Mouse (Mus musculus) WW6 (cell line): ENCODE data around the gene Dvl1.
A peak's percentile ranks its signal among the peaks of the same experiment; 100 is the strongest.

ENCODE experiments used
- DNase-seq: peaks from one replicate; pipeline ENCODE4 v3.0.0-alpha.2; 2013; ENCODE audit warnings: low read depth, low spot score

The Dvl1 gene

DNA sequence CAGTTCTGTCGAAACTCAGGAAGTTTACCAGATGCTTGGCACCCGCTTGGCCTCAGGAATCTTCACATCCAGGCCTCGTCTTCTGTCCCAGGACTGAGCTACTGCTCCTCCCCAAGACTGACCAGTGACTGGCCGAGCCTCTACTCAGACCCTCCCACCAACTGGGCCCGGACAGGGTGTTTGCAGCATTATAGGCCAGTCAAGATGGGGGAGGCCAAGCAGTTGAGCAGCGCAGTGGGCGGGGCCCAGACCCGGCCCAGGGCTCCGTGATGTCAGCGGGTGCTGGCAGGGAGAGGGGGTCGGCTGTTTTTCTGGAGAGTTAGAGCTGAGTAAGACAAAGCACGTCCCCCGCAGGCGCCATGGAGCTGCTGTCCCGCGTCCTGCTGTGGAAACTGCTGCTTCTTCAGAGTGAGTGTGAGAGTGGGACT, 7.7 kb upstream of the Dvl1 start, which contains the start of gene Mxra8:
TSS of gene Mxra8 (plus strand) at position 198 of the 428 bp plus-strand sequence.
- DNase-seq: no peak

DNA sequence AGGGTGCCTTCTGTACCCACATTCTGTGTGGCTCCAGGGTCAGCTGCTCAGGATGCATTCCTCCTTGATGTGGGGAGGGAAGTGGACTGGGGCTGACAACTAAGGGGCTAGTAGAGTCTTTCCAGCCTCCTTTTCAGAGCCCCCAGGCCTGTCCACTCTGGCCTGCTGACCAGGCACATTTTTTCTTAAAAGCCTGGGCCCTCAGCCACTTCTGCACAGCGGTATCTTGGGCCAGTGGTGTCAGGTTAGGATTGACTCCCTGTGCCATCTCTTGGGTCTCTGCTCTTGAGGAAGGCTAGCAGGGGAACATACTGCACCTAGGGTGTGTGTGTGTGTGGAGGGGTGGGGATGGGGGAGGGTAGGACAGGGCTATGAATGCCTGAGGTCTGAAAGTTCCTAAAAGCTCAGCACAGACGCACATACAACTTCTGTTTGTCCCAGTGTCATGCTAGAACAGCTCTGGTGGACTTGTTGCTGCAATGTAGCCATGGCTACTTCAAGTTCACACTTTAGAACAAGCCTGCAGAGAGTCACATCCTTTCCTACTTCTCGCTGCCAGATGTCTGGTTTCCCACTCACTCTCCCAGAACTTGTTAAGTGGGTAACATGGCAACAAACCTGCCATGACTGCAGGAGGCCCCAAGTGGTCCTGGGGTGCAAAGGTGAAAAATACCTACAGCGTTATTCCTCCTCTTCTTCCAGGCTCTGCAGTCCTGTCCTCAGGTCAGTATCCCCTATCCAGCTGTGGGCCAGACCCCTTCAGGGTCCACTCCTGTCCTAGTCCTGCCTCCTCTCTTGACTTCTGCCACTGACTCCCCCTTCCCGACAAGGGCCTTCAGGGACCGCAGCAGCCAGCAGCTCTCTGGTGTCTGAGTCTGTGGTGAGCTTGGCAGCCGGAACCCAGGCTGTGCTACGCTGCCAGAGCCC, 6.9 kb upstream of the Dvl1 start:
- no peak for DNase-seq

- peak; percentile 66 for DNase-seq
These were observed 6.2 kb upstream of the Dvl1 start for GRCm38 (mm10) chr4:155841003-155841454.

- DNase-seq: no peak
These were observed 5.4 kb upstream of the Dvl1 start for GRCm38 (mm10) chr4:155841651-155842270.

DNA sequence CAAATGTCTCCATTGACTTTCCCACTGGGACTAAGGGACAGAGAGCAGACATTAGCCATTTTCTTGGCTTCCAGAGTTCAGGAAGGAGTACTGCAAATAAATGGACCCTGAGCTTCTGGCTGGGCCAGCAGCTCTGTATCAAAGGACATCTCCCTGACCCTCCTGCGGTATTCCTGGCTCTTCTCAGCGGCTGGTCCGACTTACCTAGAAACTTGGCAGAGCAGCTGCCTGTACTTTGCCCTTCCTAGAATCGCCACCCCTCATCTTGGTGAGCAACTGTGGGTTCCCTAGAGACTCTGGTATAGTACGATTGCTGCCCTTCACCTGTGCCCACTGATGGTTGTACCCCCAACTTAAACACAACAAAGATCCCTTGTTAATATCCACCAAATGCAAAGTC, 4.0 kb upstream of the Dvl1 start:
- DNase-seq: no peak

DNA sequence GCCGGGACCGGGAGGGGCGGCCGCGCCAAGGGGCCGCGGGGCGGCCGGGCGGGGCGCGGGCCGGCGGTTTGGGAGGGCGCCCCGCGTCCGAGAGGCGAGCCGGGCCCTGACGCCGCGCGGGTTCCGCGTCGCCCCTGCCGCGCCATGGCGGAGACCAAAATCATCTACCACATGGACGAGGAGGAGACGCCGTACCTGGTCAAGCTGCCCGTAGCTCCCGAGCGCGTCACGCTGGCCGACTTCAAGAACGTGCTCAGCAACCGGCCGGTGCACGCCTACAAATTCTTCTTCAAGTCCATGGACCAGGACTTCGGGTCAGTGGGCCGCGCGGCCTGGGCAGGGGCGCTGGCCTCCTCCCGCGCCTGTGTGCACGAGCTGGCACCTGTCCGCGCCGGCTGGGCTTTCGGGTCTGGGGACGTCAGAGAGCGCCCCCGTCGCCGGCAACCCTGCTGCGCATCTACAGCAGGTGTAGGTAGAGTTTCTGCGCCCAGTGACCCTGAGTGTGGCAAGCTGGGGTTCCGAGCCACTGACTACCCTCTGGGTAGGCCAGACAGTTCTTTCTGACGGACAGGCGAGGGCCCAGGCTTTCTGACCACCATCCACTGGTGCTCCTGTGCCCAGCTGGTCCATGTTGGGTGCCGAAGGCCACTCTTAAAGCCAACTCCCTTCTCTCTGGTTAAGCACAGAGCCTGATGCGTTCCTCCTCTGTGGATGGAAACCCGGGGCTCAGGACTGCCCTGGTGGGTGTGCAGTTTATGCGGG, 570 bp downstream of the Dvl1 start:
- DNase-seq: no peak

DNA sequence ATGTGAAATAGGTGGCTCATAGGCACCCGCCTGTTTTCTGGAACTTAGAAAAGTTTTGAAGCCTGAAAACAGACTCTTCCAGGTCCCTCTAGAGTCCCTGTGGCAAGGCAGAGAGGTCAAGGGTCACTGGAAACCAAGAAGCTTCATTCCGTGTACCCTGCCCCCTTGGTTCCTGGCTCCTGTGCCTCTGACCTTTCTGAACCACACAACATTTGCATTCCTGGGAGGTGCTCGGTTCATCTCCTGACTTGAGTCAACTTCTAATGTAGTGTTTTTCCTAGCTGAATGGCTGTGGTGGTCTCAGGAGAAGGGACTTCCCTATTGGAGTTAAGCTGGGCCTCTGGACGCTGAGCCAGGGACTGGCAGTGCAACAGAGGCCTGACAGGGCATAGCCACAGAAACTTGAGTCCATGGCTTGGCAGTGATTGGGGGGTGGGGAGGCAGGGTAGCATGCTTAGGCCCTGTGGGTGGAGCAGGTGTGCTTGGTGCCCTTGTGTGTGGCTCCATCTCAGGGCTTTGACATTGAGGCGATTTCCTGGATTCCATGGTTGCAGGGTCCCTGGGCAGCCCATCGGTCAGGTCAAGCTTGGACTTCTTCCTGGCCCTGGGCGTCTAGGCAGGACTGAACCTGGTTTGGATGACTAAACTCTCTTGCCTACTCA, 1.4 kb downstream of the Dvl1 start:
- DNase-seq: no peak

DNA sequence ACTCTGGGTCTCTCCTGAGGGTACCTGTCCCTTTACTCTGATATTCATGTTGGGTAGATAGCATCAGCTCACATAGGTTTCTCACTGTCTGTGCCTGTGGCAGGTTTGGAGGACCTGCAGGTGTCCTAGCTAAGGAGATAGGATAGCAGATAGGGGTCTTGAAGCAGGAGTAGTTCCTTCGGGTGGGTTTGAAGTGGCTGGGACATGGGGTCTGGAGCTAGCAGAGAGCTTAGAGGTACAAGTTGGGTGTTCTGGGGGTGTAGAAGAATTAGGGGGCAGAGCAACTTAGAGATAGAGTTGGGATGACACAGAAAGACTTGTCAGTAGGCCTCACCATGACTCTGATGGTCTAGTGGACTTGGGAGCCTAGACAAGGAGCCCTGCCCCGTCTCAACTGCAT, 2.2 kb downstream of the Dvl1 start:
- no peak for DNase-seq

GRCm38 (mm10) chr4:155849792-155850451, 2.7 kb downstream of the Dvl1 start:
- DNase-seq: no peak

DNA sequence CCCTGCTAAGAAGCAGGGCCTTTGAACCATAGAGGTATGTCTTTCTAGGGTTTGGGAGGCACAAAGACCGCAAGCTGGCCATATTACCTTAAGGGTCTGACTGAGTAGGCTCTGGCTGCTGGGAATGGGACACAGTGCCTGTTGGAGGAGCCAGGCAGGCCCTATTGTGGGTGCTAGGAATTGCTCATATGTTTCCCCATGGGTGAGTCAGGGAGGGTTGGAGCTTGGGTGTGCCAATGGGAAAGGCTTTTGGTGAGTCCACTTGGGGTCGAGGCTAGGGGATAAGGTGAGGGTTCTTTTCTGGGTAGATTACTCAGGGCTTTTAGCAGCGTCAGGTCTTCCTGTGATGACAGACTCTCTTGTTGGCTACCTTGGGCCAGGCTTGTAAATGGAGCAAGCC, 4.2 kb downstream of the Dvl1 start:
- no peak for DNase-seq

- no peak for DNase-seq
These were observed 4.8 kb downstream of the Dvl1 start for GRCm38 (mm10) chr4:155851951-155852411.

- DNase-seq: no peak
These were observed 6.2 kb downstream of the Dvl1 start for GRCm38 (mm10) chr4:155853421-155853820.

- no peak for DNase-seq
These were observed 7.8 kb downstream of the Dvl1 start for GRCm38 (mm10) chr4:155854991-155855390.

DNA sequence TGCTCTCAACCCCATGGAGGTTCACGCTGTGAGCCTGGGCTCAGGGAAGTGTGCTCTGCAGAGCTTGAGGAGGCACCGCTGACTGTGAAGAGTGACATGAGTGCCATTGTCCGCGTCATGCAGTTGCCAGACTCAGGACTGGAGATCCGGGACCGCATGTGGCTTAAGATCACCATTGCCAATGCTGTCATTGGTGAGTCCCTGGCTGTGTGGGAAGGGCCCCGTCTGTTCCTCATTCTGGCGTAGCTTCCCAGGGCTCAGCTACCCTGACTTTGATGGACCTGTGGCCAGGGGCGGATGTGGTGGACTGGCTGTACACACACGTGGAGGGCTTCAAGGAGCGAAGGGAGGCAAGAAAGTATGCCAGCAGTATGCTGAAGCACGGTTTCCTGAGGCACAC, 8.9 kb downstream of the Dvl1 start:
- no peak for DNase-seq

- no peak for DNase-seq
These were observed 9.7 kb downstream of the Dvl1 start for GRCm38 (mm10) chr4:155856881-155857280.

GRCm38 (mm10) chr4:155859318-155859717, 12.1 kb downstream of the Dvl1 start:
- peak; percentile 40 for DNase-seq

- DNase-seq: no peak
These were observed 14.6 kb downstream of the Dvl1 start for GRCm38 (mm10) chr4:155861787-155862186.

DNA sequence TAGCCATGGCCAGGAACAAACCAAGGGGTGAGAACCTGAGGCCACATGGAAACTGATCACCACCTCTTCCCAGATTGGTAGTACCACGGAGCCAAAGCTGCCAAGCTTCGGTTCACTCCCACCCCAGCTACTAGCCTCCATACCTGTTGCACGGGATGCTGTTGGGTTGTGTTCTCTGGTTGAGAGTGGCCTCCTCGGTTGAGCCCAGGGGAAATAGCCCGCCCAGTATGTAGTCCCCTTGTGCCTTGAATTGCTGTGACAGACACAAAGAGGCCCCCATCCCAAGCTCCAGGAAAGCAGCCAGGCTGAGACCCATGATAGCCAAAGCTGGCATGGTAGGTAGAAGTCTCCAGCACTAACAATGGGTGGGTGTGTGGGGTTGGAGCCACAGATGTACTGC, 15.8 kb downstream of the Dvl1 start, which contains the start of gene Tas1r3:
TSS of gene Tas1r3 (minus strand) at position 362 of the 400 bp plus-strand sequence.
- DNase-seq: no peak

- DNase-seq: no peak
These were observed 21.6 kb downstream of the Dvl1 start for GRCm38 (mm10) chr4:155868614-155869298.
